Mouse (Mus musculus) spleen, adult 12 weeks (tissue): Measurements from ENCODE around the gene Ccdc155.

Experiments used
- DNase-seq: peaks from one replicate; pipeline ENCODE4 v3.0.0; 2022; ENCODE audit warnings: low spot score

Gene Ccdc155

DNA sequence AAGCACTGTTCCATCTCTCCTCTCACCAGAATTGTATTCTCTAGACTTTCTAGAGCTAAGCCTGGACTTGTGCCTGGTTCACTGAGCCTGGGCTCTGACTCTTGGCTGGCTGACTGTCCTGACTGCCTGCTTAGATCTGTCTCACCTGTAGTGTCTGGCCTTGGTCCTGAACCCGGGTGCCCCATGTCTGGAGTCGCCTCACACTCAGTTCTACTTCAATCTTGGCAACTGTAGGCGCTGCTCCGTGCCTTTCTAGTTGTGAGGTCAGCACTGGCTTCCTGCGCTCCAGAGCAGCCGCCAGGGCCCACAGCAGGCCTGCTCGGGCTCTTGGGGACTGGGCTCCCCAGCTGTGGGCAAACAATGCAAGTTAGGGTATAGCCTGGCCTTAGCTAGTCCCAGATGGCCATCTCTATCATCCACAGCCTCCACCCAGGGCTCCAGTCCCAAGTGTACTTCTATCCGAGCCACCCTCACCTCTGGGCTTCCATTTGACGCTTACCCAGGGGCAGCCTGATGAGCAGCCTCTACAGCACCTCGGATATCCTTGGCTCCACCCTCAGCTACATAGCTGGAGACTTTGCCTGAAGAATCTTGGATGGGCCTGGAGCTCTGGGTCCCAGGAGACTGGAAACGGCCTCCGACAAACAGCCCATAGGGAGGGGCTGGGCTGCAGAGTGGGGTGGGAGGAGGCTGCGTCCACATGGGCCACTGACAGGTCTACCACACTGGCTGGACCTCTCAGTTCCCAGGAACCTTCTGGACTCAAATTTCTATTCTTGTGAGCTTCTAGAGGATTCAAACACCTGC, 60.1 kb downstream of the Ccdc155 start:
- no peak for DNase-seq

DNA sequence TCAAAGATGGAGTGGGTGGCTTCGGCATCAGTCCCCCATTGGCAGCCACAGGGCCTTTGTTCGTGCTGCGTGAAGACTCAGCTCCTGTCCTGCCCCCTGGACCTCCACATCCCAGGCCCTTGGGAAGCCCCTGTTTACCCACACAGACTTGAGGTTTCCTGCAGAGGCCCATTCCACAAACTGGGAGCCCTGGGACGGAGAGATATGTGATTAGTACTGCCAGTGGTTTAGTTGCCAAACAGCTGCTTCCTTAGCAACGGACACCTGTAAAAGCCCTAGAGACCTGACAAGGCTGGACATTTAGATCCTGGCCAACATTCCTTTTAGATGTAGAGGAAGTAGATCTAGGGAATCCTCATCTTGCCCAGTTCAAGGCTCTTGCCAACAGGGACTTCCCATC, 62.8 kb downstream of the Ccdc155 start:
- no peak for DNase-seq

DNA sequence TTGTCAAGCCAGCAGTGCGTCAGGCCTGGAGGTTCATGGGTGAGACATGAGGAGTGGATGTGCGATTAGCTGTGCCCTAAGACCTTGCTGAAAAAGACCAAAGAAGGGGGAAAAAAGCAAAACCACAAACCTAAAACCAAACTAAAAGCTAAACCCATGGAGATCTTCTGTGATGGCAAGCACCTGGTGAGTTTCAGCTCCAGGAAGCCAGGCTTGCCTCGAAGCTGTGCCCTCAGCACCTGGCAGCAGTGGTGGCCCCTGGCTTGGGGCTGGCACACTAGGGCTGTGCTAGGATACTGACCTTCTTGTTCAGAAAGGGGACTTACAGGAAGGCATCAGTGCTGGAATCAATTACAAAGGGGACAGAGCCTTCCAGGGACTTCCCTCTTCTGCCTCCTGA, 63.4 kb downstream of the Ccdc155 start:
- DNase-seq: no peak

DNA sequence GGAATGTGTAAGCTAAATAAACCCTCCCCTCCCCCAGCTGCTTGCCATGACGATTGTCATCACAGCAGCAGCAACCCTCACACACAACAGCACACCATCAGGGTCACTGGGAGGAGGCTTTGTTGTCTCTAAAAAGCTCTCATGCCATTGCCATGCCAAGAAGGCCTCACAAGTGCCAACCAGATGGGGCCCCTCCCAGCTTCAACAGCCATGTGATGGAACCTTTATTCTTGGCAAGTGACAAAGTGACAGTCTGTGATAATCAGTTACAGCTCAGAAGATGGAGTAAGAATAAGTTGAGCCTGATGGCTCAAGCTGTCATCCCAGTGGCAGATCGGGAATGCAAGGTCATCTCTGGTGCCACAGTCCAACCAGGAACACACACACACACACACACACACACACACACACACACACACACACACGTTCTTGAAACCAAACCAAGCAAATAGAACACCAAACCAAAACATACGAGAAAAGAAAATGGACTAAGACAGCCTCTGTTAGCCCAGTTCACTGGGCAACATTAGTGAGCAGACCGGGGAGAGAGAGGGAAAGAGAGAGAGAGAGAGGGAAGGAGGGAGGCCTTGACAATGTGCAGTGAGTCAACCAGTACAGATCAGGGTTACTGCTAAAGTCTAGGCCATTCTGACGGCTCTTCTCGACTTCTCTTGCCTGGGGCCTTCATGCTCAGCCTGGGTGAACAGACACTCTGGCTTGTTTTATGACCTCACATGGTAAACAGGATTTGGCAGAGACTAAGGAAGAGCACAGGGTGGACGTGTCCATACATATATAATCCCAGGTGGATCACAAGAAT, 64.6 kb downstream of the Ccdc155 start:
- DNase-seq: no peak

DNA sequence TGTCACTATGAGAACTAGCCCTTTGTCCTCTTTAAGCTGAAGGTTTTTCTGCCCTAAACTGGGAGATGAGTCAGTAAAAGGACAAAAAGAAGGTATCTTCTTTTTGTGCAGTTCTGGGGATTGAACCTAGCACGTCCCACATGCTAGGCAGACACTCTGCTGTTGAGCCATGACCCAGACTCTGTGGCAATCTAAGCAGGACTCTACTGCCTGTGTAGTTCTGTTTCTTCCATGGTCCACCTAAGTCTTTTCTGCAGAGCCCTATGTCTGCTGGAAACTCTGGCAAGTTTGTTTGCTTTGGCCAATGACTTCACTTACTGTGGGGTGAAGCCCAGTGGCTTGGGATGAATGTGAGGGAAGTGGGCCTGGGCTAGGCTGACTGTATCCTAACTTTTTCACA, 66.3 kb downstream of the Ccdc155 start:
- no peak for DNase-seq

DNA sequence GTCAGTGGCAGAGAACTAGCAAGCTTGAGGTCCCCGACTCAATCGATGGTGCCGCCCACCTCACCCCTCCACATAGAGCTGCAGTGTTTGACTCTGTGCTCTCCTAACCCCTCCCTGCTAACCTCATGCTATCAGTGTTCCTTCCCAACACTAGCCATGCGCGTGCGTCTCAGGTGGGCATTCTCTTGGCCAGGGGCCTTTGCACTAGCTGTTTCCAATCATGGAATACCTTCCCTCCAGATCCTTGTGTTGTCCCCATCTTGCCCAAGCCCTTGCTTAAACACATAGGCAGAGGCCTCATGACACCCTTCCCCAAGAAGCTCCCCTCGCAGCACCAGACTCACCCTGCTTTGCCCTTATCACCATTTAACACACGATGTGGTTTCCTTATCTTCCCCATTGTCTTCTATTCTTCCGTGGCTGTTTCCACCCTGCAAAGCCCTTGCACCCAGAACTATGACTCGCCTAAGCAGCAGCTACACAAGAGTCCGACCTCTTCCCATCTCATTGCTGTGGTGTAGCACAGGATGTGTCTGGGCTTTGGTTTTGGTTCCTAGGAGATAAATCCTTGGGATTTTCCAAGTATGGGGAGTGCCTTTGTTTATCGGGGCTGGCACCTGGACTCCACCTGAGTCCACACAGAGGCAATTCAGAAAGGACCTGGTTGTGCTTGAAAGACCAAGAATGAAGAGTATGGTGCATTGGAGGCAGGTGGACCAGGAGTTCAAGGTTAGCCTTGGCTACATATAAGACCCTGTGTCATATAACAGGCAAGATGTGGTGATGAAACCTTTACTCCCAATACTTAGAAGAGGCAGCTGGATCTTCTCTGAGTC, 67.3 kb downstream of the Ccdc155 start:
- DNase-seq: no peak

DNA sequence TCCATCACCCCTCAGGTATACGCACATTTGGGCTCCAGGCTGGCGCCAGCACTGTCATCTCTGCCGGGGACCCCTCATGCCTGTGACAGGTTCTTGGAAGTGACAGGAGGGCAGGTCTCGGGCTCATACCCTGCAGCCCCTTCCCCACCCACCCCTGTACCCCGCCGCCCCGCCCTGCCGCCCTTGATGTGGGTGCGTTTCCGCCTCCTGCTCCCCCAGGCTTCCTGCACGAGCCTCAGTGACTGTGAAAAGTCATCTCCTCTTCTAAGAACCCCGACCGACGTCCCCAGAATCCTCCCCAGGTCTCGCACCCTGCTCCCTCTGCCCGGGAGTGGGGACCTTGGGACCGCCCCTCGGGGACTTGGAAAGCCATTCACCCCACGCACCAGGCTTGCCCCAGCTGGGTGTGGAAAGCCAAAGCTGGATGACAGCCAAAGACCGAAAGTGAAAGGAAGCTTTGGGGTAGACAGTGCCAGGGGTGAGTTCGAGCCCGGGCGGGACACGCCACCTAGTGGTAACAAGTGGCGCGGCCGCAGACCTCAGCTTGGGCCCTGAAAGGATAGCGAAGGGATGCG, 68.6 kb downstream of the Ccdc155 start, which contains the start of the genes Gm45713 and Flt3l:
Gene Gm45713, minus strand, starts transcription at position 239 of the 575 bp plus-strand sequence.
Gene Flt3l, minus strand, starts transcription at position 440 of the 575 bp plus-strand sequence.
- peak; percentile 86 for DNase-seq

DNA sequence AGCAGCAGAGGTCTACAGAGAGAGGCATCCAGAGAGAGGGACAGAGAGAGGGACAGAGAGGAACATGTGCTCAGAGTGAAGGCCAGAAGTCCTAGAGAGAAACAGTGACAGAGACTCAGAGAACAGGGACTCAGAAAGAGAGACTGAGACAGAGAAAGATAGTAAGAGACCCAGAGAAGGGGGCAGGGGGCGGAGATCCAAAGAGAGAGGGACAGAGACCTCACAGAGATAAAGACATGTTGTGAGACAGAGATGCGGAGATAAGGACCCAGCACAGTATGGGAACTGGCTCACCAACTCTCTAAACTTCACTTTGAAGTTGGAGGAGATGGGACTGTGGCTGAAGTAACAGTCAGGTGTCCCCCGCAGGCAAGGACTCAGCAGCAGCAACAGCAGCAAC, 69.3 kb downstream of the Ccdc155 start:
- DNase-seq: no peak

DNA sequence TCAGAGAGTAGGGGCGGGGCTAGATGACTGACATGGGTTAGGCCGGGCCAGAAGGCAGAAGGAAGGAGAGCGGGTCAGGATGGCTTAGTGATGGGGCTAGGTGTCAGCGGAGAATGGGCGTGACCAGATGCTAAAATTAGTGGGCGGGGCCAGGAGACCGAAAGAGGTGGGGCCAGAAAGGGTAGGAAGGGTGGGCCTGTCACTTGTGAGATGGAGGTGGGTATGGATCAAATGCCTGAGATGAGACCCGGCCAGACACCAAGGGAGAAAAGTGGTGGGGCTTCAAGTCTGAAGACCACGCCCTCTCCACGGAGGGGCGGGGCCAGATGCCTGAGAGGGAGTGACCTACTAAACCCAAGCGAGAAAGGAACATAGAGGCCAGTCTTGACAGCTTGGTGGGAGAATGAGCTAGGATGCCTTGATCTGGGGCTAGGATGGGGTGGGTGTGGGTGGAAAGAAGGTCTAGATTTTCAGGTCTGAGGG, 70.1 kb downstream of the Ccdc155 start:
- no peak for DNase-seq
